Mouse (Mus musculus) regulatory T cell (primary cell): ENCODE measurements around the gene Psmd12.

Experiments
- in situ Hi-C: fragments of 300-600 bp; cut with MboI, MseI; formaldehyde crosslinking; loops from one replicate; pipeline ENCODE4 v1.15.1; 2025; ENCODE audit warnings: high pct_unique_total_duplicates

Psmd12 gene

DNA sequence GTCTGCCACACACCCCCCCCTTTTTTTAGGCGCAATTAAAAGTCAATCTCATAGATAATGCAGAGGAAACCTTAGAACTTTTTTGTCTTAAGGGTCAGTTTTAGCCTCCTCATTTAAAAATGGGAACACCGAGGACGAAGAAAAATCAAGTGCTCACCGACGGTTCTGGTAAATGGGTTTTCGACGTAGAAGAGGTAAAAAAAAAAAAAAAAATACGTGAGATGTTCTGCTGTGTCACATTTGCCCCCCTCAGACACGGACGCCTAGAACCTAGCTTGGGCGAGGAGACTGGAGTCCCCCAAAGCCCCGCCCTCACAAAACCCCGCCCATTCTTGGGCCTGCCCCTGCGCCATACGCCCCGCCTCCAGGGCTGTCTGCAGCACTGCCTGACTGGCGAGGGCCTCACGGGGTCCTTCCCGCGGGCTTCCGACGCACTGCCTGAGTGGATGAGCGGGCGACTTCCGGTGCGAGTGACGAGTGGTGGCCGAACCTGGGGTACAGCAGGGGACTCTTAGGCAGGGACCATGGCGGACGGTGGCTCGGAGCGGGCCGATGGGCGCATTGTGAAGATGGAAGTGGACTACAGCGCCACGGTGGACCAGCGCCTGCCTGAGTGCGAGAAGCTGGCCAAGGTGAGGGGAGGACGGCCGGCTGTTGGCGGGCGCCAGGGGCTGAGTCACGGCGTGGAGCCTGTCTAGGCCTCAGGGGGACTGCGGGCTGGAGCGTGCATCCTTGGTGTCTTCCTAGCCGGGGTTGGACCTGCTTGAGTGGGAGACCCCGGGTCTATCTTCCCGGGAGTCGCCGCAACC, at the start of gene Psmd12:
TSS of gene Psmd12 (plus strand) at position 432 of the 809 bp plus-strand sequence.
- in situ Hi-C loops = no loop called here

- in situ Hi-C loops = loop anchor here (25.0 kb wide), 1 partner anchor 1931 kb away; the partner anchor contains the start of gene Gna13
Measured at GRCm38 (mm10) chr11:107431197-107431965, 47.9 kb upstream of the Psmd12 start.

- in situ Hi-C loops = loop anchor here (25.0 kb wide), 1 partner anchor 1926 kb away; the partner anchor contains the start of gene Gna13
Measured at GRCm38 (mm10) chr11:107435776-107436449, 43.4 kb upstream of the Psmd12 start.

- in situ Hi-C loops = loop anchor here (25.0 kb wide), 1 partner anchor 1925 kb away; the partner anchor contains the start of gene Gna13
Measured at GRCm38 (mm10) chr11:107437723-107438122, 41.6 kb upstream of the Psmd12 start.

DNA sequence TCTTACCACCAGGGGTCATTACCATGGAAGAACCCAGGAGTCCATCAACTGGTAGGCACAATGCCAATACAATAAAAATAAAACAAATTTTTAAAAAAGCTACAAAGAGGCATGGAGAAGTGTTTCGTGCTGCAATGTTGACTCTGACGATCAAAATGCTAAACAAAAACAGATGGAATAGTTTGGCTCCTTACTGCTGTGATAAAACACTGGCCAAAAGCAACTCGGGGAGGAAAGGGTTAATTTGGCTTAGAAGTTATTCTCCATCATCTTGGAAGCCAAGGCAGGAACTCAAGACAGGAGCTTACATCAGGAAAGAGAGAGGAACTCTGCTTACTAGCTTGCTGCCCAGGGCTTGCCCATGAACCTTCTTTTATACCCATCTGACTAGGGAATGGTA, 41.1 kb upstream of the Psmd12 start:
- in situ Hi-C loops = loop anchor here (25.0 kb wide), 1 partner anchor 1924 kb away; the partner anchor contains the start of gene Gna13

- in situ Hi-C loops = loop anchor here (10.0 to 25.0 kb wide), 2 partner anchors 1834 to 1921 kb away; partner anchors contain the start of gene Gna13
Measured at GRCm38 (mm10) chr11:107441050-107441449, 38.2 kb upstream of the Psmd12 start.

DNA sequence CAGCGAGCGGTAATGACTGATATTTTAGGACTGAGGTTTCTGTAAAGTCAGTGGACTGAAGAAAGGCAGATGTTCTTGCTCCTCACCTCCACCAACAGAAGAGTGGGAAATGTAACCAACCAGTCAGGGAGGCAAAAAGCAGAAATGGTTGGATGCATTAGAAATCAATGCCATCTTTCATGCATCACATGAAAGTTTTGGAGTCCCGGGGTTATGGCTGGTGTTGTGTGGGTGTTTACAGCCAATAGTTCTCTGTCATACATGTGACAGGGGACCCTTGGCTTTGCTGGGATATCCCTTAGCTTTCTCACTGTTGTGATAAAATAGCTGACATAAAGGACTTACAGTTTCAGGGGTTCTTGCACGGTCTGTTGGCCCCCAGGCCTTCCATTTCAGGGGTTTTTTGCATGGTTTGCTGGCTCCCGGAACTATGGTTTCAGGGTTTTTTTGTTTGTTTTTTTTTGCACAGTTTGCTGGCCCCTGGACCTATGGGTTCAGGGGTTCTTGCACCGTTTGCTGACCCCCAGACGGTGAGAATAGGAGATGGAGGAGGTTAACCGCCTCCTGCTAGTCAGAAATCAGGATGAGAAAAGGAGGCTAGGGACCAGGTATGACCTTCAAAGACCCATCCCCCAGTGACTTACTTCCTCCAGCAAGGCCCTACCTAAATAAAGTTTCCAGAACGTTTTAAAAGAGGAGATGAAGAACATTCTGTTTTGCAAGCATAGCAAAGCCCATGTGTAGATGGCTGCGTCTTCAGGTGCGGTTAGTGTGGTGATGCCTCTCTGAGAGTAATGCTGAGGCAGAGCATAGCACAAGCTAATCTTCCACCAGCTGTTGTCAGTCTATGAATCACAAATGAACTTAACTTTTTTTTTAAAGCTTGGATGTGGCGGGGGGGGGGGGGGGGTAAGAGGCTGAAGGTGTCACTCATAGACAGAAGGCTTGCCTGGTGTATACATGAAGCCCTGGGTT, 35.9 kb upstream of the Psmd12 start:
- in situ Hi-C loops = loop anchor here (10.0 to 25.0 kb wide), 2 partner anchors 1831 to 1919 kb away; partner anchors contain the start of gene Gna13

DNA sequence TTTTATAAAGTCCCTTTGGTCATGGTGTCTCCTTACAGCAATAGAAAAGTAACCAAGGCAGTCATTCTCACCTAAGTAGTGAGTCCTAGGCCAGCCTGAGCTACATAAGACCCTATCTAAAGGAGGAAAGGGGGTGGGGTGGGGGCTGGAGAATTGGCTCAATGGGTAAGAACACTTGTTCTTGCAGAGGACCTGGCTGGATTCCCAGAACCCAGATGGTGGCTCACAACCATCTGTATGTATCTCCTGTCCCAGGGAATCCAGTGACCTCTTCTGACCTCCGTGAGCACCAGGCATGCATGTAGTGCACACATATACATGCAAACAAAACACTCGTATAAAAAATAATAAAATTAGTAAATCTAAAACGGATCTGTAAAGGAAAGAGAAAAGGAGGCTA, 33.6 kb upstream of the Psmd12 start:
- in situ Hi-C loops = loop anchor here (10.0 to 25.0 kb wide), 2 partner anchors 1829 to 1917 kb away; partner anchors contain the start of gene Gna13

- in situ Hi-C loops = loop anchor here (10.0 to 25.0 kb wide), 2 partner anchors 1828 to 1916 kb away; partner anchors contain the start of gene Gna13
Measured at GRCm38 (mm10) chr11:107446650-107447049, 32.6 kb upstream of the Psmd12 start.

- in situ Hi-C loops = loop anchor here (10.0 to 25.0 kb wide), 2 partner anchors 1827 to 1915 kb away; partner anchors contain the start of gene Gna13
Measured at GRCm38 (mm10) chr11:107447349-107447748, 31.9 kb upstream of the Psmd12 start.

DNA sequence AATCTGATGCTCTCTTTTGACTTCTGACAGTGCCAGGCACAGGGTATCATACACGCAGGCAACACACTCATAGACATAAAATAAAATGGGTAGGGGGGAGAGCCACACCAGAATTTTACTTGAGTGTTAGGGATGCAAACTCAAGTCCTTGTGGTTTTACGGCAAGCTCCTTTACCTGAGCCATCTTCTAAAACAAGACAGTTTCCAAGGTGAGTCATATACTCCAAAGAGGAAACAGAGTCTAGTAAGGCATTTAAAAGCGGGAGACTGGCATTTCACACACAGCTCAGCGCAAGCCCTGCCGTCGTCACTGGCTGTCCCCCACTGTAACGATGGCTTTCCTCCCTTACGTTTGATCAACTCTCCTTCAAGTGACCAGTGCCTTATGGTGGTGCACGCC, 31.4 kb upstream of the Psmd12 start:
- in situ Hi-C loops = loop anchor here (10.0 to 25.0 kb wide), 2 partner anchors 1827 to 1914 kb away; partner anchors contain the start of gene Gna13

DNA sequence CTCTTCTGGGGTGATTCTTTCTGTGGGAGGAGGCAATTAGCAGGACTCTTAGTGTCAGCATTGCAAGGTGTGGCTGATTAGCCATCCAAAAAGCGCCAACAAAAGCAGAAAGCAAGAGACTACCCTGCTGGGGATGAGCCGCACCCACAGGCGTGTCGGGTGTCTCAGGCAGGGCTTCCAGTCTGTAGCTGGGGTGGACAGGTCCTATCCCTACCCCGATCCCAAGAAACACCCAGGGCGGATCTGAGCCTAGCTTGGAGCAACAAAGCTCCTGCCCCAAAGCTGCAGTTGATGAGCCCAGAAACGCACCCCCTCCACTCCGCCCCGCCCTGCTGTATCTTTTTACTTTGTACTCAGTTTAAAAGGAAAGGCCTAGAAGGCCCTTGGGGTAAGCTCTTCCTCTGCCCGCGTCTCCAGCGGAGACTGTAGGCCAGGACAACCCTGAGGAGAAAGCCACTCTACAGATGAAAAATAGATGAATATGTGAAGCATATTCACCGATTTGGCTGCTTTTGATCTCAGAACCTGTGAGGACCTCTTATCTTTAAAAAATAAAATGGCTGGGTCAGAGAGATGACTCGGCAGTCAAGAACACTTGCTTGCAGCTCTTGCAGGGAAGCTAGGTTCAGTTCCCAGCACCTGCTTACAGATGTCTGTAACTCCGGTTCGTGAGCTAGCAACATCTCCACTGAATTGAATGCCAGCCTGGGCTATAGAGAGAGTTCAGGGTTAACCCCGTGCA, 29.9 kb upstream of the Psmd12 start:
- in situ Hi-C loops = loop anchor here (10.0 to 25.0 kb wide), 2 partner anchors 1825 to 1913 kb away; partner anchors contain the start of gene Gna13

DNA sequence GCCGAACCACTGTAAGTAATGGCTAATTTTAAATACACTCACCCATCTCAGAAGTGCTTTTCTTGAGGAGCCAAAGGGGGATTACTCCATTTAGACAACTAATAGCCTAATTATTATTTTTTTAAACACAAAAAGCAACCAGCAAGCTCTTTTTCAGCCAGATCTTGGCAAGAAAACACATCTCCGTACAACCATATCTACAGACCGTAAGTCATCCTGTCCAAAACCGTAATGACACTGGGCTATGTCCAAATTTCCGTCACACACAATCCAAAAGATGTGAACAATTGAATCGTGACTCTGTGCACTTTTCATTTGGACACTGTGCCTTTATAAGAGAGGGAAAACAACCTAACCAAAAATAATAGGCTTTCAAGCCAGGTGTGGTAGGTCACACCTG, 29.2 kb upstream of the Psmd12 start:
- in situ Hi-C loops = no loop called here

DNA sequence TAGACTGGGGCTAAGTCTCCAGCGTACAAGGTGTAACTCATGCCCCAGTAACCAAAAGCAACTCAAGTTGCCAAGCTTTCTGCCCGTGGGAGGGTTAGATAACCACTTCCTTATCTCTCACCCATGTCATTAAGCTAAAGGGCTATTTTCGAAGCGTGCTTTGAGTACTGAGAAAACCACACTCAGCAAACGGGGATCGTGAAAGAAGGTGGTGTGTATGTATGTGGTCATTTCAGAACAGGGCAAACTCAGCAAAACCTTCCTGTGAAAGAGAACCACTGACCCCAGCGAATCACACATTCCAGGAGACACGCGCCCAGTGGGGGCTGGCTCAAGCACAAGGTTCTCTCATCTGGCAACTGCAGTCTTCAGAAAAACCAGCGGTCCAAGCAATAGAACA, 28.2 kb upstream of the Psmd12 start:
- in situ Hi-C loops = no loop called here

DNA sequence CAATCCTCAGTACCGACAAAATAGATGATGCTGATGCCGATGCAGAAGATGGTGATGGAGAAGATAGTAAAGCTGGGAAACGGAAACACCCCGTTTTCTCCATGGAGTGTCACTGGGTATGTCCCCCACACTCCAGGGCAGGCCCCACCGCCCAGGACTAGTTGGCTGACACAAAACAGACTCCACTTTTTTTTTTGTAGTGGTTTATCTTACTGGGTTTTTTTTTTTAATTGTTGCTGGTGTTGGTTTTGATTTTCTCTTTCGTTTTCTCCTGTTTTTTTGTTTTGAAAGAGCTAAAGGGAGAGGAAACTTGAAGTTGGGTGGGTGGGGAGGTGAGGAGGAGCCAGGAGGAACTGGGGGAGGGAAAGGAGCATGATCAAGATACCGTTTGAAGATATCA, 27.2 kb upstream of the Psmd12 start:
- in situ Hi-C loops = no loop called here

GRCm38 (mm10) chr11:107454546-107455462, 24.5 kb upstream of the Psmd12 start:
- in situ Hi-C loops = no loop called here

- in situ Hi-C loops = no loop called here
Measured at GRCm38 (mm10) chr11:107457282-107457681, 22.0 kb upstream of the Psmd12 start.

DNA sequence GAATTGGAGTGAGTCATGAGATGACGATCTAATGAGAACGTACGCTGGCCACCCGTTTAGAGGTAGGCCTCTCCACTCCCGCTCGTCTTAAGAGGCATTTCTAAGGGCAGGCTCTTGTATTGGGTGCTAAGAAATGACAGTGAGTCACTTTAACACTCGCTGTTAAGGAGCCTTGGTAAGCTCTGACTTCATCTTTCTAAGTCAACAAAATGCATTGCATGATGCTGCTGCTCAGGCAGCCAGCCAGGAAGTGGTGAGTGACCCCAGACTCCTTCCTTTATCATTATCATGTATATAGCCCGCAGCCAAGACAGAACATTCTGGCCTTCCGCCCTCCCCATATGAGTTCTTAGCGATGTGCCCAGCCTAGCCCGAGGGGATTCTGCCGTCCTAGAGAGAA, 21.0 kb upstream of the Psmd12 start:
- in situ Hi-C loops = no loop called here
